Mouse (Mus musculus) WW6 (cell line): ENCODE results near the gene Cdca8.

ENCODE experiments used
- DNase-seq: peaks from one replicate; pipeline ENCODE4 v3.0.0-alpha.2; 2013; ENCODE audit warnings: low read depth, low spot score

Cdca8 gene

DNA sequence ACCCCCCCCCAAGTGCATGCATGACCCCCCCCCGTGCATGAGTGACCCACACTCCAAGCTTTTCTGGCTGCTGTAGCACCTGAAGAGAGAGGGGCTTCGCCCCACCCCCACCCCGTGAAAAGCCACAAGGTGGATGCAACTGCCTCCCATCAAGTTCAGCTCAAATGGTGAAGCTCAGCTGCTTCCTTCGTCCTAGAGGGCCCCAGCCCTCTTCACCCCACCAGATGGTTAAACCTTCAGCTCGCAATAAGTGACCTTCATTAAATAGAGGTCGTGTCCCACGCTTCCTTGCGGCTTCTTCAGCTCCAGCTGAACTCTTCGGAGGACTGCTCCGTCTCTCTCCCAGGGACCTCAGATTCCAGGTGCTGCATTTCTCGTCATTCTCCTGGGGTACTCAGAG is 58.5 kb downstream of the Cdca8 start, which contains the start of gene Epha10:
Gene Epha10, plus strand, starts transcription at position 301 of the 400 bp plus-strand sequence.
- DNase-seq = no peak

DNA sequence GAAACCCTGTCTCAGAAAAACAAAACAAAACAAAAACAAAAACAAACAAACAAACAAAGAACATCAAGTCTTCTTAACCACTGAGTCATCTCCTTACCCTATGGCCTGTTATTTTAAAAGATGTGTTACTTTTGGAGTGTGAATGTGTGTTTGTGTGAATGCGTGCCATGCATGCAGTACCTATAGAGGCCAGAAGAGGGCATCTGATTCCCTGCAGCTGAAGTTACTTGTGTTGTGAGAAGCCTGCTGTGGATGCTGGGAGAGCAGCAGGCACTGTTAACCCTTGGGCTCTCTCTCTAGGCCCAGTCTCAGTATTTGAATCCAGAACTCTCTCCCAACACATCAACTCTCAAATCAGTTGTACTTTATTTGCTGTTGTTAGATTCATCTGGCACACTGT is 66.4 kb downstream of the Cdca8 start:
- no peak for DNase-seq
